Mouse (Mus musculus) heart, adult 2 months (tissue): ENCODE measurements around the gene Ahcyl2.

Experiments used
- CTCF ChIP-seq: fragments of 200-600 bp; IDR thresholded peaks from 2 replicates; pipeline ENCODE4 v1.8.1; 2022; ENCODE audit warnings: antibody characterized with exemption, mild to moderate bottlenecking, moderate library complexity
- POLR2A ChIP-seq: fragments of 200-500 bp; IDR thresholded peaks from 2 replicates; pipeline ENCODE4 v1.6.1; 2011; ENCODE audit warnings: mild to moderate bottlenecking, low read depth, low read length, control low read depth; ENCODE audit not compliant: insufficient read depth

GRCm38 (mm10) chr6:29833117-29833516, 65.3 kb downstream of the Ahcyl2 start:
- TF ChIP-seq CTCF (no peak), POLR2A (no peak)
